Mouse (Mus musculus): Measurements from ENCODE around the gene Tmtc4. TPM values are rescaled to one million over a fixed set of nuclear protein-coding genes. Genes with fewer than 3 reads are reported as not detected.

Gene Tmtc4
- polyA plus RNA-seq, 1 experiment from 2014 or later: 32.4 TPM

DNA sequence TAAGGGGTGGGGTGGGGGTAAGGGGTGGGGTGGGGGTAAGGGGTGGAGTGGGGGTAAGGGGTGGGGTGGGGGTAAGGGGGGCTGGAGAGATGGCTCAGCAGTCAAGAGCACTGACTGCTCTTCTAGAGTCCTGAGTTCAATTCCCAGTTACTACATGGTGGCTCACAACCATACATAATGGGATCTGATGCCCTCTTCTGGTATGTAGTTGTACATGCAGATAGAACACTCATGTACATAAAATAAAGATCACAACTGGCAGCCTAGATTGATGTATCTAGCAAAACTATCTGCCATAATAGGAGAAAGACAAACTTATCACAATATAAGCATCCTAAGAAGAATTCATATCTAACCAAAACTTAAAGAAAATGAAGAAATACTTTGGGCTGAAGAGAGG is 85.3 kb downstream of the Tmtc4 start:
- no peak overlapping the region for H3K4me3 ChIP-seq
- no peaks in the 10 kb centered on the region for H3K9me3 ChIP-seq (replicated peaks)
- no peak overlapping the region for H3K9ac ChIP-seq
- H3K4me1 ChIP-seq: peaks cover 22% of the 10 kb centered on the region
- no peak for ATAC-seq
- H3K27me3 ChIP-seq: no peaks in the 10 kb centered on the region
- no peak overlapping the region for H3K27ac ChIP-seq
- no peak overlapping the region for H3K4me2 ChIP-seq
- H3K36me3 ChIP-seq (ENCODE audit: poor library complexity, severe bottlenecking): no peaks in the 10 kb centered on the region

DNA sequence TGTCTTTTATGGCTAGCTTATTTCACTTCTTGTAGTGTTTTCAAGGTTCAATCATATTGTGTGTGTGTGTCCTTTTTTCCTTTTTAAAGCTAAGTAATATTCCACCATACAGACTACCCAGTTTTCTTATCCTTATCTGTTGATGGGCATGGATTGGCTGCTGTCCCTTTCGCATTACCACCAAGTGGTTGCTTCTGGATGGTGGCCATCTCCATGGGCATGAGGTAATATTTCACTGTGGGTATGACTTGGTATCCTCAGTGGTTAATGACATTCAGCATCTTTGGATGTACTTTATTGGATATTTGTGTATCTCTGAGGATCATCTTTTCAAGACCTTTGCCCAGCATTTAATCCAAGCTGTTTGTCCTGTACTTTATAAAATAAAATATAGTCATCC is 87.7 kb downstream of the Tmtc4 start:
- peaks cover 8% of the 10 kb centered on the region for H3K4me1 ChIP-seq
- H3K9ac ChIP-seq: no peak overlapping the region
- H3K27me3 ChIP-seq: no peaks in the 10 kb centered on the region
- 96% methylated on average over 1 of the region's 1 CpGs for WGBS
- H3K9me3 ChIP-seq (replicated peaks): no peaks in the 10 kb centered on the region
- peaks cover 4% of the 10 kb centered on the region; the same call in 1 of the 2 replicates for H3K36me3 ChIP-seq (ENCODE audit: poor library complexity, severe bottlenecking)
- no peak overlapping the region for H3K4me2 ChIP-seq
- no peak for ATAC-seq
- no peak overlapping the region for H3K4me3 ChIP-seq
- no peak overlapping the region for H3K27ac ChIP-seq

DNA sequence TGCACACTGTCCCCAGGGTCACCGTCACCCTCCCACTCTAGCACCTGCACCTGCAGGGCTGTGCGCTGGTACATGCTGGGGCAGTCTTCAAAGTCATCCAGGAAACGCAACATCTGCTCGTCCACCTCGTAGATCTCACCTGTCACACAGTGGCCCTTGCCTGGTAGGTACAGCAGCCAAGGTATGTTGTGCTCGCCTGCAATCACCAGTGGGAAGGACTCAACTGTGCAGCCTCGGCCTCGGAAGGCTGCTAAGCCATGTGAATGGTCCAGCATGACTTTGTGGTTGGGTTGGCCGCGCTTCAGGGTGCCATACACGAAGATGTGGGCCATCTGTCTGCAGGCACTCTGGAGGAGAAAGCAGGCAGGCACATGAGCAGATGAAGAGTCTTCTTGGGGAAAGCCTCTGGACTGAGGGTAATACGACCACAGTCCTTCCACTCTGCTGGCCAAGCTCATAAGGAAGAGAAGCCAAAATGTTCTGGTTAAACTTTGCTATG is 92.3 kb downstream of the Tmtc4 start:
- WGBS: 94% methylated on average over 12 of the region's 12 CpGs
- Histone ChIP-seq H3K9me3 (replicated peaks) (no peaks in the 10 kb centered on the region), H3K36me3 (ENCODE audit: poor library complexity, severe bottlenecking) (peaks cover 4% of the 10 kb centered on the region; the same call in 1 of the 2 replicates), H3K27ac (no peak overlapping the region), H3K4me3 (no peak overlapping the region), H3K9ac (no peak overlapping the region), H3K4me1 (no peaks in the 10 kb centered on the region), H3K27me3 (no peaks in the 10 kb centered on the region), H3K4me2 (no peak overlapping the region)
- no peak for ATAC-seq

DNA sequence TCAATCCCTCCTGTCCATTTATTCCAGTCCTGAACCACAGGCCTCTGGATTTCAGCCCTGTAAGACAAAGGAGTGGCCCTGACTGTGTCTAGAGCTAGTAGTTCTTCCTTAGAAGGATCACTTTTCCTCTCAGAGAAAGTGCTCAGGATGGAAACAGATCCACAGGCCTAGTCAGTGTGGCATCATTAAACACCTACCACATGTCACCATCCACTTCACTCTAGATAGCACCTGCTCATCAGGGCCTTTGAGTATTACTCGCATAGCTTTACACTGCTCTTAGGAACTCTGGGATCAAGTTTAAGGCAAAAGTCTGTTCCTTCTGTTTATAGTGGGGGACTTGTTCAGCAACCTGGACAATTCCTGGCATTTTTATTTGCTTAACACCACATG is 95.4 kb downstream of the Tmtc4 start:
- H3K4me3 ChIP-seq: no peak overlapping the region
- no peaks in the 10 kb centered on the region for H3K27me3 ChIP-seq
- ATAC-seq: no peak
- peaks cover 18% of the 10 kb centered on the region for H3K4me1 ChIP-seq
- no peak overlapping the region for H3K27ac ChIP-seq
- H3K9ac ChIP-seq: no peak overlapping the region
- WGBS: 94% methylated on average over 1 of the region's 1 CpGs
- H3K36me3 ChIP-seq (ENCODE audit: poor library complexity, severe bottlenecking): peaks cover 4% of the 10 kb centered on the region; the same call in 1 of the 2 replicates
- no peak overlapping the region for H3K4me2 ChIP-seq
- H3K9me3 ChIP-seq (replicated peaks): no peaks in the 10 kb centered on the region

DNA sequence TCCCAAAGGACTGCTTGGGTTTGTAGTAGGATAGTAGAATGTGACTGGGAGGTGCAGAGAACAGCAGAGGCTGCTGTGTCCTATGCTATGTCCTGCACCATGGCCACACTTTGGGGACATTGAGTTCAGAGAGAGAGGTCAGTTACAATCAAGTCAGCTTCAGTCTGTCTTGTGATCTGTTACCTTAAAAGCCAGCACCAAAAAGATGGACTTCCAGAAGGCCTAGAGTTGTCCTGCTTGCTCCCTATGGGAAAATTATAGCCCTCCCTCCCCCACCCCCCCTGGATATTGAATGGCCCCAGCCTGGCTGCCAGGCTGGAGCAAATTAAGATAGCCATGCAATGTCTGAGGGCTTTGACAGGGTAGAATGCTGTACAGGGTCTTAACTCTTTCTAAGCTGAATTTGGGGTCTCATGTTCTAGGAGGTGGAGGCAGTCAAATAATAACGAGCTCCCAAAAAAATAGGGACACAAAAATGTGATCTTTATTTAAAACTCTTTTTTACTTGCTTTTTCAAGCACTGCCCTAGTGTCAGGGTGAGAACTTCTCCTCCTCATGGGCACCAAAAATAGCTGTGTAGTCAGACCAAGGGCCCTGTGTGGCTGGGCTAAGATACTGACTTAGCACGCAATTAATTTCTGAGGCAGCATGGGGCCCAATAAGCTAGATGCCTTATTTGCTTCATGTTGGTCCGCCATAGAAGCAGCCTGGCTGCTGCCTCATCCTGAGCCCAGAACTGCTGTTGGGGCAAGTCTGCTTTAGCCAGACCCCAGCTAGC is 95.9 kb downstream of the Tmtc4 start:
- Histone ChIP-seq H3K27ac (no peak overlapping the region), H3K4me1 (peaks cover 23% of the 10 kb centered on the region), H3K27me3 (no peaks in the 10 kb centered on the region), H3K4me3 (no peak overlapping the region), H3K9me3 (replicated peaks) (no peaks in the 10 kb centered on the region), H3K4me2 (no peak overlapping the region), H3K9ac (no peak overlapping the region), H3K36me3 (ENCODE audit: poor library complexity, severe bottlenecking) (peaks cover 4% of the 10 kb centered on the region; the same call in 1 of the 2 replicates)
- WGBS: 61% methylated on average over 3 of the region's 3 CpGs
- ATAC-seq: no peak

DNA sequence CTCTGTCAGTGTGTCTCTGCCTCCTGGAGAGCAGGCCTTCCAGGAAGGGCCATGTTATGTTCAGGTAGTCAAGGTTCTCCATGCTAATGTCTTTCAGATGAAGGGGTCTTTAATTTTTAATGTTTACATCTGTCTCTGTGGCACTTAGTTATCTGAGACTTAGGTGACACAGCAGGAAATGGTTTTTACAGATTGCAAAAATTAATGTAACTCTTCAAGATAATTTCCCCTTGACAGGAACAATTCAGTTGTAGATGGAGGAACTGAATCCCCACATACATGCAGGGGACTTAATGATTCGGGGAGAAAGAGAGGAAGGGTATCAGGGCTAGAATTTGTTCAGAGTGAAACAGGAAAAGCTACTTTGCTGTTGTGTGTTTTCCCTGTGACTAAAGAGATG is 96.6 kb downstream of the Tmtc4 start:
- H3K36me3 ChIP-seq (ENCODE audit: poor library complexity, severe bottlenecking): peaks cover 4% of the 10 kb centered on the region; the same call in 1 of the 2 replicates
- H3K27me3 ChIP-seq: no peaks in the 10 kb centered on the region
- peaks cover 30% of the 10 kb centered on the region for H3K4me1 ChIP-seq
- 82% methylated on average over 1 of the region's 1 CpGs for WGBS
- H3K27ac ChIP-seq: no peak overlapping the region
- ATAC-seq: no peak
- no peaks in the 10 kb centered on the region for H3K9me3 ChIP-seq (replicated peaks)
- no peak overlapping the region for H3K9ac ChIP-seq
- H3K4me3 ChIP-seq: no peak overlapping the region
- no peak overlapping the region for H3K4me2 ChIP-seq

DNA sequence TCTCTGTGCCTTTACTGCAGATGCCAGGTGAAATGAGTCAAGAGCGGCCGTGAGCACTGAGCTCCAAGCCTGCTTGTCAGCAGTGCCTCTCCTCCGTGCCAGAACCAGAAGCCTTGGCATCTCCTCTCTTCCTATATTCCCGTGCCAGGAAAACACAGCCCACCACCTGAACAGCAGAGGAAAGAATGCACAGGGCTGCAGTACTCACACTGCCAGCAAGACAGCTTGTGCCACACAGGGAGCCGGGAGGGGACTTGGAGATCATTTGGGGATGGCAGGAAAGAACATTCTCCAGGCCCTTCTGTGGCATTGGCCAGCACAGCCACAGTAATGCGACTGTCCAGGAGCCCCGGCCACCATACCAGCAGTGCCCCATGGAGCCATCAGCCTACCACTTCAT is 97.9 kb downstream of the Tmtc4 start:
- 73% methylated on average over 7 of the region's 7 CpGs for WGBS
- Histone ChIP-seq H3K27me3 (0 out of 2 replicates have a peak, but pooled peaks cover 2% of the 10 kb centered on the region), H3K27ac (no peak overlapping the region), H3K36me3 (ENCODE audit: poor library complexity, severe bottlenecking) (no peaks in the 10 kb centered on the region), H3K4me2 (no peak overlapping the region), H3K9me3 (replicated peaks) (no peaks in the 10 kb centered on the region), H3K4me1 (peaks cover 39% of the 10 kb centered on the region), H3K9ac (no peak overlapping the region), H3K4me3 (no peak overlapping the region)
- no peak; the same call in 1 of the 2 replicates for ATAC-seq

DNA sequence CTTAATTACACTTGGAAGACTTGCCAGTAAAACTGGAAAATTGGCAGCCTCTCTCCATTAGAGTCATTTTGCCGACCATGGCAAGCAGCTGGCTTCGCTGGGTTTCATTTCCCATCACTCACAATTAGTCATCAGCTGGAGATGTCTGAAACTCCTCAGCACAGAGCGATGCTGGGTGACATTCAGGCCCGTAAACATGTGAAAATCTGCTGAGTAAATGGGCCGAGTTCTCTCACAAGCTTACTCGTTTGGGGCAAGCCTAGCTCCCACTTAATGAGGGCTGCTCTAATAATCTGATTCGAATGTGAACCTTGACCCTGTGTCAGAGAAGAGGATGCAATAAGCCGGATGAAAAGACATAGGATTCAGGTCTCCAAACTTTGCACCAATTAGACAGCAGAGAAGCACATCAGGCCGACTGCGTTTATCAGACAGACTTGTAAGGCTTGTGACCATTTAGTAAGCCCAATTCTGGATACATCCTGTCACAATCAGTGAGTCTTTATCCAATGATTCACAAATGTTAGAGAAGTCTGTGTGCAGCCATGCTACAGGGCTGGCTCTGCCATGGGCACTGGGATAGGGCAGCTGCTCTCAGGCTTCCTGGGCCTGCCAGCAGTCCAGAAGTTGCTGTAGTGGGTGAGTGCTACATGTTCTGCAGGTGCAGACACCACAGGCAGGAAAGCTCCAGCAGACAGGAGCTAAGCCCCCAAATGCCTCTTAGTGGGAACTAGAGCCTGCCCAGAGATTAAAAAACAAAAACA is 99.8 kb downstream of the Tmtc4 start:
- Histone ChIP-seq H3K27me3 (peaks cover 10% of the 10 kb centered on the region; the same call in 1 of the 2 replicates), H3K9me3 (replicated peaks) (no peaks in the 10 kb centered on the region), H3K4me1 (peaks cover 39% of the 10 kb centered on the region), H3K4me2 (peak overlapping the region; percentile 7; the same call in 1 of the 2 replicates), H3K27ac (peak overlapping the region; percentile 88), H3K36me3 (ENCODE audit: poor library complexity, severe bottlenecking) (no peaks in the 10 kb centered on the region), H3K4me3 (no peak overlapping the region), H3K9ac (no peak overlapping the region)
- 10% methylated on average over 10 of the region's 10 CpGs for WGBS
- ATAC-seq: peak; percentile 82

DNA sequence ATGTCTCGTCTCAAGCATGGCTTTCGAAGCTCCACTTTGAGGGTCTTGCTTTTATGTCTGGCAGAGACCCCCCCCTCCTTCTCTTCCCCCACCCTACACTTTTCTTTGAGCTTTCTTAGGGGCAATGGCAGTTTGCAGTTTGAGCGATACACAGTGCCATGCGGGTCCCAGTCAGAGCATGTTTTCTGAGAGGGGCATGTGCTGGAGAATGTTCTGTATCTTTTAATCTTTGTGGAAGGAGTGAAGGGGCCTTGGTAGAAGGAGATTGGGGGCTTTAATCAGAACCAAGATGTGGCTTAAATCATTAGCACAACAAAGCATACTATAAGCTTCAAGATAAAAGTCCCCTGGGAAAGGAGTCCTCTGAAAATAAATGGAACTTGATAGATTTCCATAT is 100.4 kb downstream of the Tmtc4 start:
- ATAC-seq: peak; percentile 57
- 25% methylated on average over 4 of the region's 4 CpGs for WGBS
- Histone ChIP-seq H3K27ac (peak overlapping the region; percentile 88), H3K36me3 (ENCODE audit: poor library complexity, severe bottlenecking) (no peaks in the 10 kb centered on the region), H3K9ac (no peak overlapping the region), H3K27me3 (peaks cover 16% of the 10 kb centered on the region; the same call in 1 of the 2 replicates), H3K9me3 (replicated peaks) (no peaks in the 10 kb centered on the region), H3K4me2 (peak overlapping the region; percentile 7; the same call in 1 of the 2 replicates), H3K4me3 (no peak overlapping the region), H3K4me1 (peaks cover 44% of the 10 kb centered on the region)

DNA sequence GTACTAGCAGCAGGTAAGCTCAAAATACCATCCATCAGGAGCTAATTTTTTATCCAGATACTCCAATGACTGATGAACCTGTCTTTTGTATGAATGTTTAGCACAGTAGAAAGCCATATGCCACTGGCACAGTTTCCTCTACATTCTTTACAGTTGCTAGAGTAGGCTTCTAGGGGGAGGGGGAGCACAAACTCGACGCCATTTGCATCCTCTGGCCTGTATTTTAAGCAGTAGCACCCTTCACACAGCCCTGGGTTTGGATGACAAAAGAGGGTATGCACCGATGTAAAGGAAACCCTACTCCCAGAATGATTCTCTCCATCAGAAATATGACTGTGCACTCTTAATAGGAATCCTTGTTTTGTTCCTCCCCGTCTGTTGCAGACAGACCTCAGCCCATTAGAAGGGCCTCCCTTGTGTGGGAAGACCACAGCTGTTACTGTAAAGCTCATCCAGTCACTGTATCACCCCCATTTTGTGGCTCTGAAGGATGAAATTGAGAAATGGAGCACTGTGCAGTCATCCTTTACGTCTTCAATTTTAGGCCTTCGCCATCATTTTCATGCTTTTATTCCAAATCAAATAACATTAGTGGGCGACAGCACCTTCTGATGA is 100.9 kb downstream of the Tmtc4 start:
- Histone ChIP-seq H3K9ac (no peak overlapping the region), H3K36me3 (ENCODE audit: poor library complexity, severe bottlenecking) (no peaks in the 10 kb centered on the region), H3K4me2 (peak overlapping the region; percentile 19), H3K4me3 (no peak overlapping the region), H3K27me3 (peaks cover 20% of the 10 kb centered on the region), H3K27ac (peak overlapping the region; percentile 88), H3K4me1 (peaks cover 47% of the 10 kb centered on the region), H3K9me3 (replicated peaks) (no peaks in the 10 kb centered on the region)
- peak; percentile 33; the same call in 1 of the 2 replicates for ATAC-seq
- WGBS: 40% methylated on average over 7 of the region's 7 CpGs

DNA sequence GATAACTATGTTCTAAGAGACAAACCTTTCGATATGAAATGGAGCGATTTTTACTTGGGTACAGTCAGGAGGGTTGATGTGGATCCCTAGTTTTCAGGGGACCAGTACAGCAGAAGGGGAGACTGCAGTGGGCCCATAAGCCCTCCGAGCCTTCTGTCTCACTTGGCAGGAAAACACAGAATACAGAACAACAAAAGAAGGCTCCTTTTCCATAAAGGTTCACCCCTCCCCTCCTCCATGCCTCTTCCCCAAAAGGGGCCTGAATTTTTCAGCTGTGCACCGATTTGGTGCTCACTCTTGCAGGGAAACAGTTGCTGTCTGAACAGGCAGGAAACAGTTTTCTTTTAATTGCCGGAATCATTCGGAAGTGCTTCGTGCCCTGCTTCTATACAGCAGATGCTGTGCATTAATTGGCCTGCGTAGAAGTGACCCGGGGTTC is 101.6 kb downstream of the Tmtc4 start:
- no peaks in the 10 kb centered on the region for H3K36me3 ChIP-seq (ENCODE audit: poor library complexity, severe bottlenecking)
- H3K4me3 ChIP-seq: no peak overlapping the region
- peaks cover 47% of the 10 kb centered on the region for H3K4me1 ChIP-seq
- no peaks in the 10 kb centered on the region for H3K9me3 ChIP-seq (replicated peaks)
- peak overlapping the region; percentile 88 for H3K27ac ChIP-seq
- H3K27me3 ChIP-seq: peaks cover 22% of the 10 kb centered on the region
- WGBS: 23% methylated on average over 9 of the region's 9 CpGs
- H3K9ac ChIP-seq: 0 out of 2 replicates have a peak overlapping the region, but pooled peaks have one; percentile 23
- peak; percentile 59 for ATAC-seq
- H3K4me2 ChIP-seq: peak overlapping the region; percentile 19; the same call in 1 of the 2 replicates

DNA sequence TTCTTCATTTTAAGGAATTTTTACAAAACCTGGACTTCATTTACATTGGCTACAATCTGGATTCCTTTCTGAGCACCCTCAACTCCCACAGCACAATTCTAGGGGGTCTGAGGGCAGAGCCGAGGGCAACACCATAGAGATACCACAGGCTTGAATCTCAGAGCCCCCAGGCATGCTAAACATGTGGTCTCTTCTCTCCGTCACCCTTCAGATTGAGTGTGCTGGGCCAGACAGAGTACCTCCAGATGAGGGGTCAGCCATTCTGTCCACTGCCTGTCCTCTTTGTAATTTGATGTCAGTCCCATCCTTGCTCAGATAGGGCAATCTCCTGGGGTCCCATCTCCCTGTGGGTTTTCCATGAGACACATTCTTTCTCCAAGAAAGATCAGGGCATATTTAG is 102.1 kb downstream of the Tmtc4 start:
- Histone ChIP-seq H3K4me2 (no peak overlapping the region), H3K36me3 (ENCODE audit: poor library complexity, severe bottlenecking) (no peaks in the 10 kb centered on the region), H3K9me3 (replicated peaks) (no peaks in the 10 kb centered on the region), H3K9ac (no peak overlapping the region), H3K4me1 (peaks cover 47% of the 10 kb centered on the region), H3K27ac (peak overlapping the region; percentile 88), H3K27me3 (peaks cover 22% of the 10 kb centered on the region), H3K4me3 (no peak overlapping the region)
- WGBS: 62% methylated on average over 2 of the region's 2 CpGs
- ATAC-seq: no peak
